Mouse (Mus musculus): ENCODE data around the gene Dock6.
"Not testable (repeated sequence)": the region's sequence is repeated elsewhere in the genome, so short reads cannot be mapped to it uniquely, and the experiment has no call there.

DNA sequence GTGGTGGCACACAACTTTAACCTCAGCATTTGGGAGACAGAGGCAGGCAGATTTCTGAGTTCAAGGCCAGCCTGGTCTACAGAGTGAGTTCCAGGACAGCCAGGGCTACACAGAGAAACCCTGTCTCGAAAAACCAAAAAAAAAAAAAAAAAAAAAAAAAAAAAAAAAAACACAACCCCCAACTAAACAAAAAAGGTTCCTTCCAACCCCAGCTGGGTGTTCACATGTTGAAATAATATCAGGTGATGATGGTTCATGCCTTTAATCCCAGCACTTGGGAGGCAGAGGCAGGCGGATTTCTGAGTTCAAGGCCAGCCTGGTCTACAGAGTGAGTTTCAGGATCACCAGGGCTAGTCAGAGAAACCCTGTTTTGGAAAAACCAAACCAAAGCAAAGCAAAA is 66.1 kb downstream of the Dock6 start:
- TF ChIP-seq CTCF (IDR thresholded peaks at IDR 0.05; ENCODE audit: low read depth, low read length); GATA1 (IDR thresholded peaks at IDR 0.05; ENCODE audit: borderline replicate concordance, low read length); GATA2 (IDR thresholded peaks at IDR 0.05; ENCODE audit: borderline replicate concordance, low read depth, low read length): not testable (repeated sequence)
